Mouse (Mus musculus): Measurements from ENCODE around the gene Gm20388. TPM values are rescaled to one million over a fixed set of nuclear protein-coding genes. Genes with fewer than 3 reads are reported as not detected.

Gene Gm20388
- polyA plus RNA-seq, 1 experiment from 2014 or later, result 5.3 TPM

DNA sequence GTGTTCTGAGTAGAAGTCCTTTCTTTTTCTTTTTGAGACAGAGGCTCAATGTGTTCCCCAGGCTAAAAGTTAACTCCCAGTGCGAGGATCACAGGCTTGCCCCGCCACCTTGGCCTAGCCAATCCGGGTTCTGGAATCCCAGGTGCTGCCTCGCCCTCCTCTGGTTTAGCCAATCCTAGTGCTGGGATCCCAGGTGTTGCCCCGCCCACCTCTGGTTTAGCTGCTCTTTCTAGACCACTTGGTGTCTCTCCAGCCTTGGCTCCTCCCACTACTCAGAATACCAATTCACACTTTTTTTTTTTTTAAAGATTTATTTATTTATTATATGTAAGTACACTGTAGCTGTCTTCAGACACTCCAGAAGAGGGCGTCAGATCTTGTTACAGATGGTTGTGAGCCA, 821.4 kb downstream of the Gm20388 start:
- Histone ChIP-seq H3K4me2 (no peak overlapping the region), H3K4me1 (replicated peaks; ENCODE audit: control insufficient read depth, insufficient read depth, low read length) (no peaks in the 10 kb centered on the region), H3K27ac (ENCODE audit: low read depth, low read length) (no peak overlapping the region), H3K27me3 (replicated peaks; ENCODE audit: control insufficient read depth, insufficient read depth, low read length) (peaks cover 35% of the 10 kb centered on the region), H3K9me3 (ENCODE audit: control insufficient read depth, low read length) (no peaks in the 10 kb centered on the region), H3K4me3 (ENCODE audit: low read depth, low read length) (no peak overlapping the region), H3K9ac (ENCODE audit: low read depth, low read length) (no peak overlapping the region), H3K36me3 (ENCODE audit: control insufficient read depth, insufficient read depth, low read length) (no peaks in the 10 kb centered on the region)
- WGBS, result 52% methylated on average over 6 of the region's 6 CpGs
- DNase-seq (ENCODE audit: low spot score) (no peak), ATAC-seq (replicated peaks; ENCODE audit: low FRiP score) (no peak)

DNA sequence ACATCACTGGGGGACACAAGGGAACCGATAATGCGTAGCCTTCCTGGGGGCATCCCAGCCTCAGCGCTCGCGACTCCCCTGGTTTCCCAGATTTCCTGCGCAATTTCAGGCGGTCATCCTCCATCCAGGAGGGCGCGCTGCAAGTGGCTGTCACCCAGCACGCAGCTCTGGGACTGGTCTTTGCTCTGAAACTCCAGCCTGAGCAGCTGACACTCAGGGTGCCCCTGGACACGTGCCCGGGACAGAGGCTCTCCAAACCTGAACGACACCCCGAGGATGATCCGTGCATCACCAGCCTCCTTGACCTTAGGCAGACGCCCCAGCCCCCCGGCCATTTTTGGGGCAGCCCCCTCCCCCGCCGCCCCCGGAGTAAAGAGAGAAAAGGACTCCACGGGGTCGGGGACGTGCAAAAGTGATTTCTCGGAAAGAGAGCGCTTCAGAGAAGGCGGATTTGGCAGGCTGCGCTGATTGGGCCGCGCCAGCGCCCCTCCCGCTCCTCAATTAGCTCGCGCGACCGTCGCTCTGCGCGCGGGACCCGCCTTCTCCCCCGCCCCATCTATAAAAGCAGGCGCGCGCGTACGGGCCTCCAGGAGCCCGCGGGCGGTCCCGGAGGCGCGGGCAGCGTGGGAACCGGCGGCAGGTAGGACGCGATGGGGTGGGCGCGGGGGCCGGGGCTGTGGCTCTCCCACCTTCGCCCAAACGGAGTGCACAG, 825.3 kb downstream of the Gm20388 start, which contains the start of gene Irf8:
Gene Irf8, plus strand, starts transcription at position 589 of the 712 bp plus-strand sequence.
- Histone ChIP-seq H3K27me3 (replicated peaks; ENCODE audit: control insufficient read depth, insufficient read depth, low read length) (peaks cover 55% of the 10 kb centered on the region), H3K4me3 (ENCODE audit: low read depth, low read length) (peak within 1 kb of the TSS; percentile 50), H3K4me2 (peak within 1 kb of the TSS; percentile 74), H3K9ac (ENCODE audit: low read depth, low read length) (peak within 1 kb of the TSS; percentile 6; the same call in 1 of the 2 replicates), H3K9me3 (ENCODE audit: control insufficient read depth, low read length) (no peaks in the 10 kb centered on the region), H3K36me3 (ENCODE audit: control insufficient read depth, insufficient read depth, low read length) (no peaks in the 10 kb centered on the region), H3K4me1 (replicated peaks; ENCODE audit: control insufficient read depth, insufficient read depth, low read length) (no peaks in the 10 kb centered on the region), H3K27ac (ENCODE audit: low read depth, low read length) (no peak within 1 kb of the TSS)
- under 1% methylated on average over 57 of the region's 62 CpGs for WGBS
- ATAC-seq (replicated peaks; ENCODE audit: low FRiP score) (peak; percentile 81), DNase-seq (ENCODE audit: low spot score) (peak; percentile 78)

DNA sequence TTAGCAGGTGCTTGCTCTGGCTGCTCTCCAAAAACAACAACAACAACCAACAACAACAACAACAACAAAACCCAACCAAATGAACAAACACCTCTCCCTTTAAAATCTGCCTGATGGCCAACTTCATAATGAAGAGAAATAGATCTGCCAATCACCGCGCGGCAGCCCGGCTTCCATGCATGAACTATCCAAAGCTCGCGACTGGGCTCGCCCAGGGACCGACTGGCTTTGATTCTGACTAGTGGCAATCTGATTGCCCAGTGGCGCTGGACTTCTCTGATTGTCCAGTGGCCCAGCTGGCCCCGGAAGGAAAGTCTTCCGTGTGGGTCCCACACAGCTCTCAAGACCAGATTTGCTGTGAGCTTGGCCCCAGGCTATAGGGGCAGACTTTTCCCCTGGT, 825.8 kb downstream of the Gm20388 start:
- H3K9ac ChIP-seq (ENCODE audit: low read depth, low read length), result peak overlapping the region; percentile 6; the same call in 1 of the 2 replicates
- no peak overlapping the region for H3K27ac ChIP-seq (ENCODE audit: low read depth, low read length)
- WGBS, result 5% methylated on average over 11 of the region's 11 CpGs

DNA sequence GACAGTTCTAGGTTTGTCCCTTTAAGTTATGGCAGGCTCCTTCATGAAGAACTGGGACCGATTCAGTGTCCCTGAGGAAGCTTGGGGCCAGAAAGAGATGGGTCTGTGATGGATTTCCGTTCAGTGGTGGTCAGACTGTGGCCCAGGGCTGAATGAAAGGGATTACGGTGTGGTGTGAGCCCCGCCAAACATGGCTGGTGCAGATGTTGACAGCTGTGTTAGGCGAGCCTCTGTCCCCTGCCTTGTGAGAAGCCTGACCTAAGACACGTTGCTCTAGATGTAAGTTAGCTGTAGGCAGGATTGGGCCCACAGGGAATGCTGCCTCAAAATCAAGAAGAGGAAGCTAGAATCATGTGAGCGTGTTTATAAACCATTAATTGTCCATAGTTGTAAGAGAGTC, 826.5 kb downstream of the Gm20388 start:
- peaks cover 55% of the 10 kb centered on the region for H3K27me3 ChIP-seq (replicated peaks; ENCODE audit: control insufficient read depth, insufficient read depth, low read length)
- no peak overlapping the region for H3K27ac ChIP-seq (ENCODE audit: low read depth, low read length)
- no peak for DNase-seq (ENCODE audit: low spot score)
- no peaks in the 10 kb centered on the region for H3K9me3 ChIP-seq (ENCODE audit: control insufficient read depth, low read length)
- peak overlapping the region; percentile 74 for H3K4me2 ChIP-seq
- H3K9ac ChIP-seq (ENCODE audit: low read depth, low read length), result no peak overlapping the region
- no peaks in the 10 kb centered on the region for H3K36me3 ChIP-seq (ENCODE audit: control insufficient read depth, insufficient read depth, low read length)
- H3K4me3 ChIP-seq (ENCODE audit: low read depth, low read length), result peak overlapping the region; percentile 50; the same call in 1 of the 2 replicates
- H3K4me1 ChIP-seq (replicated peaks; ENCODE audit: control insufficient read depth, insufficient read depth, low read length), result no peaks in the 10 kb centered on the region
- ATAC-seq (replicated peaks; ENCODE audit: low FRiP score), result no peak
- 51% methylated on average over 7 of the region's 7 CpGs for WGBS

More for the DNA sequence above, 825.8 kb downstream of the Gm20388 start:
- peak overlapping the region; percentile 74 for H3K4me2 ChIP-seq
- no peaks in the 10 kb centered on the region for H3K36me3 ChIP-seq (ENCODE audit: control insufficient read depth, insufficient read depth, low read length)
- DNase-seq (ENCODE audit: low spot score) (no peak), ATAC-seq (replicated peaks; ENCODE audit: low FRiP score) (no peak)
- H3K4me3 ChIP-seq (ENCODE audit: low read depth, low read length), result peak overlapping the region; percentile 50
- peaks cover 55% of the 10 kb centered on the region for H3K27me3 ChIP-seq (replicated peaks; ENCODE audit: control insufficient read depth, insufficient read depth, low read length)
- no peaks in the 10 kb centered on the region for H3K9me3 ChIP-seq (ENCODE audit: control insufficient read depth, low read length)
- H3K4me1 ChIP-seq (replicated peaks; ENCODE audit: control insufficient read depth, insufficient read depth, low read length), result no peaks in the 10 kb centered on the region

DNA sequence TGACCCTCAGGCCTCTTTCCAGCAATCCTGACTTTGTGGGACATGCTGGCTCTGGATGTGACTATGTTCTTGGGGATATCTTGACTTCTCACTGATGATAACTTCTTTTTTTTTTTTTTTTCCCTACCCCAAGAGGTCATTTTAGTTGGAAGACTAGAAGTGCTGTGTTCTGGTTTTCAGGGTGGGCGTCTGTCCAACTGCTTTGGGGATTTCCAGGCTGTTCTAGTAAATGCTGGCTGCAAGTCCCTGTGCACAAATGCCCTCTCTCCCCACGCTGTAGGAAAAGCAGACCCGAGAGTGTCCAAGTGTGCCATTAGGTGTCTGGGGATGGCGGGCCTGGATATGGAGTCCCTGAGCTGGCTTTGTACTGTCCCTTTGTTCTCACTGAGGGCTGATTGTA, 828.1 kb downstream of the Gm20388 start:
- WGBS, result 78% methylated on average over 4 of the region's 4 CpGs
- Histone ChIP-seq H3K27me3 (replicated peaks; ENCODE audit: control insufficient read depth, insufficient read depth, low read length) (peaks cover 50% of the 10 kb centered on the region), H3K27ac (ENCODE audit: low read depth, low read length) (no peak overlapping the region), H3K4me1 (replicated peaks; ENCODE audit: control insufficient read depth, insufficient read depth, low read length) (peaks cover 4% of the 10 kb centered on the region), H3K9me3 (ENCODE audit: control insufficient read depth, low read length) (no peaks in the 10 kb centered on the region), H3K9ac (ENCODE audit: low read depth, low read length) (no peak overlapping the region), H3K36me3 (ENCODE audit: control insufficient read depth, insufficient read depth, low read length) (no peaks in the 10 kb centered on the region), H3K4me2 (no peak overlapping the region), H3K4me3 (ENCODE audit: low read depth, low read length) (no peak overlapping the region)
- ATAC-seq (replicated peaks; ENCODE audit: low FRiP score) (no peak), DNase-seq (ENCODE audit: low spot score) (no peak)

DNA sequence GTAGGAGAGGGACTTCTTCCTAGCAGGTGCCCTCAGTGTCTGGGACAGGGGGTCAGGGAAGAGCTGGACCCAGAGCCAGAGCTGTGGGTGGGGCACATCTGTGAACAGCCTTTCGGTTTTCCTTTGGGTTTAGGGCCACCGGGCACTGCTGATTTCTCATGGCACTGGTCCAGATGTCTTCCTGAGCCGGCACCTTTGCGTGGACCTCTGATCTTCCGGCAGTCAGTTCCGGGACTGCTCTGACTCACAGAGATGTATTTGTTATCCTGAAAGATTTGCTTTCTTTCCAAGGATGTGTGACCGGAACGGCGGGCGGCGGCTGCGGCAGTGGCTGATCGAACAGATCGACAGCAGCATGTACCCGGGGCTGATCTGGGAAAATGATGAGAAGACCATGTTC, 828.9 kb downstream of the Gm20388 start:
- Histone ChIP-seq H3K27ac (ENCODE audit: low read depth, low read length) (no peak overlapping the region), H3K36me3 (ENCODE audit: control insufficient read depth, insufficient read depth, low read length) (no peaks in the 10 kb centered on the region), H3K4me2 (no peak overlapping the region), H3K27me3 (replicated peaks; ENCODE audit: control insufficient read depth, insufficient read depth, low read length) (peaks cover 46% of the 10 kb centered on the region), H3K4me1 (replicated peaks; ENCODE audit: control insufficient read depth, insufficient read depth, low read length) (peaks cover 10% of the 10 kb centered on the region), H3K9me3 (ENCODE audit: control insufficient read depth, low read length) (no peaks in the 10 kb centered on the region), H3K4me3 (ENCODE audit: low read depth, low read length) (no peak overlapping the region), H3K9ac (ENCODE audit: low read depth, low read length) (no peak overlapping the region)
- no peak for ATAC-seq (replicated peaks; ENCODE audit: low FRiP score)
- 90% methylated on average over 15 of the region's 15 CpGs for WGBS
- no peak for DNase-seq (ENCODE audit: low spot score)

DNA sequence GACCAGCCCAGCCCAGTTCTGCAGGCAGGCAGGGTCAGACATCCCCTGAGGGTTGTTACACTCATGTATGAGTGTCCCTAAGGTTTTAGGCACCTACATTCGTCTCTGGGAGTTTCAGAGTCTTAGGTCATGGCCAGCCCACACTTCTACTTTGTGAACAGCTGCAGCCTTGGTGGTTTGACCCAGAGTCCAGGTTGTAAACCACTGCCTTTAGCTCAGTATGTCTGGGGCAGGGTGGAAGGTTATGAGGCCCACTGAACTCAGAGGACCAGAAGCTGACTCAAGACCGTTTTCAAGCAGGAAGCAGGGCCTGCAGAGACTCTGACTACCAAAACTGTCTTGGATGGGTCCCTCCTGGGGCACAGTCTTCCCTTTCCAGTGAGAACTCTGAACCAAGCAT, 829.9 kb downstream of the Gm20388 start:
- ATAC-seq (replicated peaks; ENCODE audit: low FRiP score), result no peak
- 65% methylated on average over 2 of the region's 2 CpGs for WGBS
- Histone ChIP-seq H3K4me1 (replicated peaks; ENCODE audit: control insufficient read depth, insufficient read depth, low read length) (peaks cover 10% of the 10 kb centered on the region), H3K27ac (ENCODE audit: low read depth, low read length) (no peak overlapping the region), H3K9me3 (ENCODE audit: control insufficient read depth, low read length) (no peaks in the 10 kb centered on the region), H3K4me3 (ENCODE audit: low read depth, low read length) (no peak overlapping the region), H3K27me3 (replicated peaks; ENCODE audit: control insufficient read depth, insufficient read depth, low read length) (peaks cover 35% of the 10 kb centered on the region), H3K9ac (ENCODE audit: low read depth, low read length) (no peak overlapping the region), H3K4me2 (no peak overlapping the region), H3K36me3 (ENCODE audit: control insufficient read depth, insufficient read depth, low read length) (no peaks in the 10 kb centered on the region)
- no peak for DNase-seq (ENCODE audit: low spot score)

DNA sequence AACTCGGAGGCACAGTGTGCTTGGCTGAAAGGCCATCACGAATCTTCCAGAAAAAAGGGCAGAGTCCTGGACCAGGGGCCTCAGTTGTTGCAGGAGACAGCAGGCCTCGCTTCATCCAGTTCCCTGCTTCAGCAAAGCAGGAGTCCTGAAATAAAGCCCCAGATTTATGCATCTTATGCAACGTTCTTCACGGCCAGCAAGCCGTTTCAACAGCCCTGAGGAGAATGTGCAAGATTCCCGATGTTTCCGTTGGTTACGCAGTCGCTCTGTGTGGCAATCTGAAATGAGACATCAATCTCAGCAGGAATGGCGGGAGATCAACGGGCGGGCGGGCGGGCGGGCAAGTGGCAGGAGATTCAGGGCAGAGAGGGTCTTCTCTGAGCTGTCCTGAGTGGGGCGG, 830.4 kb downstream of the Gm20388 start:
- Histone ChIP-seq H3K4me1 (replicated peaks; ENCODE audit: control insufficient read depth, insufficient read depth, low read length) (peaks cover 10% of the 10 kb centered on the region), H3K9ac (ENCODE audit: low read depth, low read length) (no peak overlapping the region), H3K36me3 (ENCODE audit: control insufficient read depth, insufficient read depth, low read length) (no peaks in the 10 kb centered on the region), H3K4me3 (ENCODE audit: low read depth, low read length) (no peak overlapping the region), H3K27ac (ENCODE audit: low read depth, low read length) (no peak overlapping the region), H3K27me3 (replicated peaks; ENCODE audit: control insufficient read depth, insufficient read depth, low read length) (peaks cover 31% of the 10 kb centered on the region), H3K9me3 (ENCODE audit: control insufficient read depth, low read length) (no peaks in the 10 kb centered on the region), H3K4me2 (no peak overlapping the region)
- WGBS, result 86% methylated on average over 17 of the region's 17 CpGs
- ATAC-seq (replicated peaks; ENCODE audit: low FRiP score), result no peak
- DNase-seq (ENCODE audit: low spot score), result no peak
